Mouse (Mus musculus) midbrain, embryonic 14.5 days (tissue): ENCODE results near the gene Adam22. TPM values are rescaled to one million over a fixed set of nuclear protein-coding genes. Genes with fewer than 3 reads are reported as not detected.
A peak's percentile ranks its signal among the peaks of the same experiment; 100 is the strongest.

Experiments
- ATAC-seq: fragments of 200-750 bp; cut with Nextera tagmentation; 2 replicates; pipeline ENCODE4 v1.8.0; 2017; ENCODE audit warnings: moderate number of reproducible peaks, moderate library complexity; ENCODE audit not compliant: low FRiP score, low TSS enrichment
- DNase-seq: peaks from one replicate; pipeline ENCODE4 v3.0.0-alpha.2; 2015
- H3K27ac ChIP-seq: fragments of 300-500 bp; sonication (generic); replicated peaks from 2 replicates; pipeline ENCODE4 v1.5.1; 2014; ENCODE audit warnings: mild to moderate bottlenecking, low read depth, low read length, moderate library complexity
- H3K27me3 ChIP-seq: fragments of 300-500 bp; sonication (generic); 2 replicates; pipeline ENCODE4 v1.6.1; 2014; ENCODE audit warnings: low read length, control low read depth, mixed read lengths; ENCODE audit not compliant: control insufficient read depth, insufficient read depth
- H3K36me3 ChIP-seq: fragments of 300-500 bp; sonication (generic); 2 replicates; pipeline ENCODE4 v1.6.1; 2014; ENCODE audit warnings: low read length, control low read depth; ENCODE audit not compliant: control insufficient read depth, insufficient read depth
- H3K4me1 ChIP-seq: fragments of 300-500 bp; sonication (generic); 2 replicates; pipeline ENCODE4 v1.6.1; 2014; ENCODE audit warnings: mild to moderate bottlenecking, antibody characterized with exemption, low read length, control low read depth; ENCODE audit not compliant: control insufficient read depth, insufficient read depth
- H3K4me2 ChIP-seq: fragments of 300-500 bp; sonication (generic); 2 replicates; pipeline ENCODE4 v1.6.1; 2014; ENCODE audit warnings: mild to moderate bottlenecking, low read length, moderate library complexity
- H3K4me3 ChIP-seq: fragments of 300-500 bp; sonication (generic); replicated peaks from 2 replicates; pipeline ENCODE4 v1.5.1; 2014; ENCODE audit warnings: low read depth, low read length
- H3K9ac ChIP-seq: fragments of 300-500 bp; sonication (generic); replicated peaks from 2 replicates; pipeline ENCODE4 v1.6.1; 2014; ENCODE audit warnings: mild to moderate bottlenecking, low read length, moderate library complexity
- H3K9me3 ChIP-seq: fragments of 300-500 bp; sonication (generic); 2 replicates; pipeline ENCODE4 v1.6.1; 2016; ENCODE audit warnings: low read length, control low read depth, mixed read lengths; ENCODE audit not compliant: control insufficient read depth
- WGBS: fragments of 180-500 bp; shearing (Covaris S2); extraction: QIAGEN DNeasy Blood & Tissue Kit; methylation state at CpG from one replicate; pipeline ENCODE4 v1.1.7; 2014; 5-methylcytosine and 5-hydroxymethylcytosine counted together
- polyA plus RNA-seq: library from polyadenylated mRNA; unstranded; fragments of >200 nt; fragmentation: Nextera tagmentation; extraction: Ambion mirVana; gene quantifications from 2 replicates; pipeline ENCODE4 v1.2.1, GENCODE M21; 2014

Gene Adam22
- polyA plus RNA-seq, 1 experiment from 2014 or later = 48.9 TPM

DNA sequence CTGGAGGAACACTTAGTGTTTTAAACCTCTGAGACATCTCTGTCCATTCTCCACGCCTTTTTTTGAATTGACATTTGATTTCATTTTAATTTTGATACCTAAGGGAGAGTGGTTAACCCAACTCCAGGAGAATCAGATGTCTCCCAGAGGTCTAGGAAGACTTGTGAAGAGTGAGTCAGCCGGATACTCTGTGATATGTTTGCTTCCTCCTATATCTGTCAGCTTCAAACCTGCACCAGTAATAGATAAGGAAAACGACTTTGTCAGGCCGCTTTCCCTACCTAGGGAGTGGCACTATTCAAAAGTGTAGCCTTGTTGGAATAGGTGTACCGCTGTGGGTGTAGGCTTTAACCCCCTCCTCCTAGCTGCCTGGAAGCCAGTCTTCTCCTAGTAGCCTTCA is 821 bp upstream of the Adam22 start:
- no peak overlapping the region for H3K27ac ChIP-seq
- H3K27me3 ChIP-seq = no peaks in the 10 kb centered on the region
- ATAC-seq = no peak
- H3K9me3 ChIP-seq = no peaks in the 10 kb centered on the region
- H3K36me3 ChIP-seq = no peaks in the 10 kb centered on the region
- no peak overlapping the region for H3K4me2 ChIP-seq
- H3K9ac ChIP-seq = no peak overlapping the region
- 0 out of 2 replicates have a peak, but pooled peaks cover 5% of the 10 kb centered on the region for H3K4me1 ChIP-seq
- DNase-seq = no peak
- WGBS = 87% methylated on average over 5 of the region's 5 CpGs
- H3K4me3 ChIP-seq = no peak overlapping the region

DNA sequence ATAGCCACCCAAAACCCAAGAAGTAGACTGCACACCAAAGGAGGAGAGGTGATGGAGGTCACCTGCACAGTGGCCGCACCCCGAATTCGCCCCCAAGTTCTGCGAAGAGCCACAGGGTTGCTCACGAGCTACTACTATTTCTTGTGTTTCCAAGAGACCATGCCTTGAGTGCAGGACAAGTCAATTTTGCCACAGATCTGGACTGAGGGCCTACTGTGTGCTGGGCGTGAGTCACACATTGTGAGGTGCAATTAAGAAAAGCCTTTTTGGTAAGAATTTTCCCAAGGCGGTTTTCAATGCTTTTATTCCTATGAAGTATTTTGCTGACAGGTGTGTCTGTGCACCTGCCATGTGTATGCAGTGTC is 350 bp upstream of the Adam22 start:
- Histone ChIP-seq H3K9ac (peak overlapping the region; percentile 84), H3K27me3 (no peaks in the 10 kb centered on the region), H3K27ac (peak overlapping the region; percentile 90), H3K9me3 (no peaks in the 10 kb centered on the region), H3K4me2 (peak overlapping the region; percentile 59), H3K4me1 (0 out of 2 replicates have a peak, but pooled peaks cover 5% of the 10 kb centered on the region), H3K4me3 (peak overlapping the region; percentile 89), H3K36me3 (no peaks in the 10 kb centered on the region)
- WGBS = 42% methylated on average over 7 of the region's 7 CpGs
- DNase-seq (no peak), ATAC-seq (peak; percentile 1; the same call in 1 of the 2 replicates)

DNA sequence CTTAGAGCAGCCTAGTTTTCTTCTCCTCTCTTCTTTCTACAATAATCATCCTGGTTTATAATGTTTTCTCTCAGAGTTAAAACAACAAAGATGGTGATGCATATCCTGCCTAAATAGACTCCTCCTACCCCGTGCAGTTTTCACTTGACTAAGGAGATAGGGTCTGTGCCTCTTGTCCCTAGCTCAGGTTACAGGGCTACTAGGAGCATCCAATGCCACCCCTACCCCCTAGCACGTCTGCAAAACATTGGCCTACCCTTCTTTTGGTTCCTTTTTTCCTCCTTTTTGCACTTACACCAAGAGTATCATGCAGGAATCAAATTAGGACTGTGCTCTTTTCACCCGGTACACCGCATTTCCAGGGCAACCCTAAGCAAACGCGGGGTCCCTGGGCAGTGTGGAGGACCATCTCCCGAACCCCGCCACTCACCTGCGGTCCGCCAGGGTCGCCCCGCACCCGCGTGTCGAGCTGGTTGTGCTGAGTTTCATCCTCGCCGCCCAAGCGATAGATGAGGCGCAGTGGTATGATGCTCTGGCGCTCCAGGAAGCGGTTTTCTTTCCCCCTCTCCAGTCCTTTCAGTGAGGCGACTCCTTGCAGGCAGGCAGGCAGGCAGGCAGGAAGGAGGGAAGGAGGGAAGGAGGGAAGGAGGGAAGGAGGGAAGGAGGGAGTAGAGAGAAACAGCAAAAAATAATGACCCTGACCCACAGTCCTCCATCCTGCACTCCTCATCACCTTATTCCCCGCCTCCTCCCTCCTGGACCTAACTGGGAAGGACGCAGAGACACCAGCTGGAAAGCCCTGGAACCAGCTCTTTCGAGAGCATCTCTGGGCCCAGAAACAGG is 968 bp downstream of the Adam22 start:
- peak overlapping the region; percentile 59 for H3K4me2 ChIP-seq
- H3K27ac ChIP-seq = peak overlapping the region; percentile 90
- H3K27me3 ChIP-seq = no peaks in the 10 kb centered on the region
- H3K9ac ChIP-seq = peak overlapping the region; percentile 84
- 0 out of 2 replicates have a peak, but pooled peaks cover 5% of the 10 kb centered on the region for H3K4me1 ChIP-seq
- WGBS = under 1% methylated on average over 25 of the region's 25 CpGs
- ATAC-seq (peak; percentile 59), DNase-seq (peak; percentile 72)
- peak overlapping the region; percentile 89 for H3K4me3 ChIP-seq
- H3K9me3 ChIP-seq = no peaks in the 10 kb centered on the region
- H3K36me3 ChIP-seq = no peaks in the 10 kb centered on the region

DNA sequence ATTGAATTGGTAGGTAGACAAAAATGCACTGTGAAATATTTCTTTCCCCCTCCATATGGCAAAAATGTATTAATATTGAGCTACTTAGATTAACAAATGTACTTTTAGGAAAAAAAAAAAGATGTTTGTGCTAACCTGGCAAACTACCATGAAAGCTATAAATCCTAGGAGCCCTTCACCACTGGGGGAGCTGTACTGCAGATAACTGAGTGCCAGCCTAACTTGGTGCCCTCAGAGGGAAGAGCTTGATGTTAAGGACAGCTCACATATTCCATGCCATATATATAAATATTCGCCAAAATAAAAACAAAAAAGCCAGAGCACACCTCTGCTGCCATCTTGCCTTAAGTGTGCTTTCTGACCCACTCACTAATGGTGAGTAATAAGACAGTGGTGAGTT is 5.6 kb downstream of the Adam22 start:
- H3K9ac ChIP-seq = no peak overlapping the region
- whole genome bisulfite sequencing = 78% methylated on average over 1 of the region's 1 CpGs
- no peaks in the 10 kb centered on the region for H3K9me3 ChIP-seq
- no peaks in the 10 kb centered on the region for H3K36me3 ChIP-seq
- 0 out of 2 replicates have a peak, but pooled peaks cover 5% of the 10 kb centered on the region for H3K4me1 ChIP-seq
- no peak overlapping the region for H3K27ac ChIP-seq
- H3K4me2 ChIP-seq = no peak overlapping the region
- H3K27me3 ChIP-seq = no peaks in the 10 kb centered on the region
- DNase-seq (peak; percentile 63), ATAC-seq (no peak)
- no peak overlapping the region for H3K4me3 ChIP-seq

DNA sequence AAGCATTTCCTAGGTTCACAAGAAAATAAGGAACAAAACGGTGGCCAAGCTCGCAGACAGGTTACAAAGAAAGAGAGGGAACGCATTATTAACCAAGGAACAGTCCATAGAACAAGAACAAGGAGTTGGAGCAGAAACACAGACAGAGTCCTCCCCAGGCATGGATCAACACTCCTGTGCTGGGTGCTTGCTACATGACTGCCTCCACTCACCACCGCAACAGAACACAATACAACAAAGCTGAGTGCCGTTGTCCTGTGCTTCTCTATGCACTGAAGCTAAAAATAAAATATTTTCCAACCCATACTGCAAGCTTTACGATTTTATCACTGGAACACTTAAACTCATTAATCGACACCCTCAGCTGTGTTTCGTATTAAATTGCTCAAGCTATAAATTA is 10.3 kb downstream of the Adam22 start:
- WGBS = 81% methylated on average over 8 of the region's 8 CpGs
- Histone ChIP-seq H3K27me3 (no peaks in the 10 kb centered on the region), H3K36me3 (no peaks in the 10 kb centered on the region), H3K27ac (no peak overlapping the region), H3K4me1 (no peaks in the 10 kb centered on the region), H3K4me2 (no peak overlapping the region), H3K9ac (no peak overlapping the region), H3K9me3 (no peaks in the 10 kb centered on the region), H3K4me3 (no peak overlapping the region)
- ATAC-seq = no peak
- DNase-seq = no peak

- Histone ChIP-seq H3K4me2 (no peak overlapping the region), H3K27me3 (no peaks in the 10 kb centered on the region), H3K36me3 (no peaks in the 10 kb centered on the region), H3K4me3 (no peak overlapping the region), H3K4me1 (no peaks in the 10 kb centered on the region), H3K9ac (no peak overlapping the region), H3K9me3 (no peaks in the 10 kb centered on the region), H3K27ac (no peak overlapping the region)
- DNase-seq (peak; percentile 31), ATAC-seq (no peak)
- WGBS = 53% methylated on average over 13 of the region's 13 CpGs
These were observed 10.9 kb downstream of the Adam22 start for GRCm38 (mm10) chr5:8356885-8357651.

GRCm38 (mm10) chr5:8356326-8356725 is 11.6 kb downstream of the Adam22 start:
- Histone ChIP-seq H3K27ac (no peak overlapping the region), H3K27me3 (no peaks in the 10 kb centered on the region), H3K4me3 (no peak overlapping the region), H3K36me3 (no peaks in the 10 kb centered on the region), H3K4me2 (no peak overlapping the region), H3K9me3 (no peaks in the 10 kb centered on the region), H3K9ac (no peak overlapping the region), H3K4me1 (no peaks in the 10 kb centered on the region)
- ATAC-seq (no peak), DNase-seq (peak; percentile 26)
- WGBS = 45% methylated on average over 2 of the region's 2 CpGs

- Histone ChIP-seq H3K9ac (no peak overlapping the region), H3K4me3 (no peak overlapping the region), H3K27ac (no peak overlapping the region), H3K4me1 (no peaks in the 10 kb centered on the region), H3K27me3 (no peaks in the 10 kb centered on the region), H3K4me2 (no peak overlapping the region), H3K9me3 (no peaks in the 10 kb centered on the region), H3K36me3 (no peaks in the 10 kb centered on the region)
- 84% methylated on average over 10 of the region's 10 CpGs for WGBS
- ATAC-seq = no peak
- no peak for DNase-seq
These were observed 18.4 kb downstream of the Adam22 start for GRCm38 (mm10) chr5:8349557-8349956.
